Mouse (Mus musculus): ENCODE measurements around the gene Rnf187.
A peak's percentile ranks its signal among the peaks of the same experiment; 100 is the strongest.

The Rnf187 gene

GRCm38 (mm10) chr11:58913776-58914175 lies 24.9 kb downstream of the Rnf187 start:
- H3K36me3 ChIP-seq (ENCODE audit: control insufficient read depth, insufficient read depth, low read length, poor library complexity, severe bottlenecking): no peaks in the 10 kb centered on the region
- no peaks in the 10 kb centered on the region for H3K27me3 ChIP-seq (ENCODE audit: control insufficient read depth, insufficient read depth, low read length, poor library complexity, severe bottlenecking)
- DNase-seq (ENCODE audit: low read depth, low spot score): no peak

- DNase-seq (ENCODE audit: low read depth, low spot score): peak; percentile 54
- no peaks in the 10 kb centered on the region for H3K27me3 ChIP-seq (ENCODE audit: control insufficient read depth, insufficient read depth, low read length, poor library complexity, severe bottlenecking)
- H3K36me3 ChIP-seq (ENCODE audit: control insufficient read depth, insufficient read depth, low read length, poor library complexity, severe bottlenecking): peaks cover 5% of the 10 kb centered on the region; the same call in 1 of the 2 replicates
Measured at GRCm38 (mm10) chr11:58904838-58905237, 33.9 kb downstream of the Rnf187 start.

GRCm38 (mm10) chr11:58904410-58904718 lies 34.4 kb downstream of the Rnf187 start:
- H3K27me3 ChIP-seq (ENCODE audit: control insufficient read depth, insufficient read depth, low read length, poor library complexity, severe bottlenecking): no peaks in the 10 kb centered on the region
- no peak for DNase-seq (ENCODE audit: low read depth, low spot score)
- peaks cover 5% of the 10 kb centered on the region; the same call in 1 of the 2 replicates for H3K36me3 ChIP-seq (ENCODE audit: control insufficient read depth, insufficient read depth, low read length, poor library complexity, severe bottlenecking)

GRCm38 (mm10) chr11:58903511-58904409 lies 35.0 kb downstream of the Rnf187 start, which contains the start of gene Zfp39:
Gene Zfp39, minus strand, starts transcription at chr11:58904225.
- H3K36me3 ChIP-seq (ENCODE audit: control insufficient read depth, insufficient read depth, low read length, poor library complexity, severe bottlenecking): peaks cover 7% of the 10 kb centered on the region; the same call in 1 of the 2 replicates

GRCm38 (mm10) chr11:58901080-58901479 lies 37.6 kb downstream of the Rnf187 start:
- Histone ChIP-seq H3K27me3 (ENCODE audit: control insufficient read depth, insufficient read depth, low read length, poor library complexity, severe bottlenecking) (no peaks in the 10 kb centered on the region), H3K36me3 (ENCODE audit: control insufficient read depth, insufficient read depth, low read length, poor library complexity, severe bottlenecking) (peaks cover 10% of the 10 kb centered on the region; the same call in 1 of the 2 replicates)
- DNase-seq (ENCODE audit: low read depth, low spot score): no peak

More at GRCm38 (mm10) chr11:58903511-58904409, 35.0 kb downstream of the Rnf187 start, which contains the start of gene Zfp39:
- peak; percentile 95 for DNase-seq (ENCODE audit: low read depth, low spot score)
- no peaks in the 10 kb centered on the region for H3K27me3 ChIP-seq (ENCODE audit: control insufficient read depth, insufficient read depth, low read length, poor library complexity, severe bottlenecking)

GRCm38 (mm10) chr11:58897485-58897884 lies 41.2 kb downstream of the Rnf187 start:
- Histone ChIP-seq H3K36me3 (ENCODE audit: control insufficient read depth, insufficient read depth, low read length, poor library complexity, severe bottlenecking) (peaks cover 17% of the 10 kb centered on the region; the same call in 1 of the 2 replicates), H3K27me3 (ENCODE audit: control insufficient read depth, insufficient read depth, low read length, poor library complexity, severe bottlenecking) (no peaks in the 10 kb centered on the region)
- no peak for DNase-seq (ENCODE audit: low read depth, low spot score)

- no peaks in the 10 kb centered on the region for H3K27me3 ChIP-seq (ENCODE audit: control insufficient read depth, insufficient read depth, low read length, poor library complexity, severe bottlenecking)
- DNase-seq (ENCODE audit: low read depth, low spot score): no peak
- H3K36me3 ChIP-seq (ENCODE audit: control insufficient read depth, insufficient read depth, low read length, poor library complexity, severe bottlenecking): peaks cover 23% of the 10 kb centered on the region; the same call in 1 of the 2 replicates
Measured at GRCm38 (mm10) chr11:58894456-58894855, 44.3 kb downstream of the Rnf187 start.

GRCm38 (mm10) chr11:58890511-58890910 lies 48.2 kb downstream of the Rnf187 start:
- no peak for DNase-seq (ENCODE audit: low read depth, low spot score)
- no peaks in the 10 kb centered on the region for H3K27me3 ChIP-seq (ENCODE audit: control insufficient read depth, insufficient read depth, low read length, poor library complexity, severe bottlenecking)

GRCm38 (mm10) chr11:58883756-58884155 lies 55.0 kb downstream of the Rnf187 start:
- no peak for DNase-seq (ENCODE audit: low read depth, low spot score)
- H3K36me3 ChIP-seq (ENCODE audit: control insufficient read depth, insufficient read depth, low read length, poor library complexity, severe bottlenecking): peaks cover 11% of the 10 kb centered on the region; the same call in 1 of the 2 replicates
- H3K27me3 ChIP-seq (ENCODE audit: control insufficient read depth, insufficient read depth, low read length, poor library complexity, severe bottlenecking): no peaks in the 10 kb centered on the region

More at GRCm38 (mm10) chr11:58890511-58890910, 48.2 kb downstream of the Rnf187 start:
- H3K36me3 ChIP-seq (ENCODE audit: control insufficient read depth, insufficient read depth, low read length, poor library complexity, severe bottlenecking): peaks cover 19% of the 10 kb centered on the region; the same call in 1 of the 2 replicates

Data from splenic B cell, adult 2 months (primary cell).